8 mouse cellular contexts compared by ENCODE assay signal in genomic region chr3:133876439-133877072, GRCm38 (mm10).
DNase-seq lines count a peak whose midpoint lies in the region; ATAC-seq and TF ChIP-seq lines count a peak whose summit lies in the region.

No protein-coding gene starts in this region.

- H3K9me3 ChIP-seq in liver, embryonic 12.5 days (replicated peaks), result no peaks in the 10 kb centered on the region
- no peaks in the 10 kb centered on the region for H3K9me3 ChIP-seq in intestine, postnatal 0 days (ENCODE audit: control insufficient read depth)
- no peaks in the 10 kb centered on the region for H3K9me3 ChIP-seq in midbrain, embryonic 13.5 days

- WGBS in liver, embryonic 12.5 days (ENCODE audit: insufficient replicate concordance), result 29% methylated on average over 13 of the region's 13 CpGs
- 6% methylated on average over 13 of the region's 13 CpGs for WGBS in intestine, postnatal 0 days
- WGBS in midbrain, embryonic 13.5 days, result 10% methylated on average over 13 of the region's 13 CpGs

- intact Hi-C loops in left cerebral cortex, postnatal 25 days (cut with DNase I), result loop anchor here (1.0 to 10.0 kb wide), 5 partner anchors 328 to 753 kb away; partner anchors contain the start of genes Ppa2 and Tet2

- no peak overlapping the region for H3K27ac ChIP-seq in liver, embryonic 12.5 days
- no peak overlapping the region for H3K27ac ChIP-seq in intestine, postnatal 0 days (ENCODE audit: low read depth, low read length)
- peak overlapping the region; percentile 90 for H3K27ac ChIP-seq in midbrain, embryonic 13.5 days

- ATAC-seq in liver, embryonic 12.5 days, result no peak
- peak; percentile 47; the same call in 1 of the 2 replicates for ATAC-seq in intestine, postnatal 0 days
- peak; percentile 95 for ATAC-seq in midbrain, embryonic 13.5 days

- no peaks in the 10 kb centered on the region for H3K4me1 ChIP-seq in liver, embryonic 12.5 days
- H3K4me1 ChIP-seq in intestine, postnatal 0 days (replicated peaks; ENCODE audit: control insufficient read depth, insufficient read depth, low read length), result 0 out of 2 replicates have a peak, but pooled peaks cover 5% of the 10 kb centered on the region
- H3K4me1 ChIP-seq in midbrain, embryonic 13.5 days (replicated peaks), result peaks cover 12% of the 10 kb centered on the region

- H3K36me3 ChIP-seq in liver, embryonic 12.5 days, result no peaks in the 10 kb centered on the region
- H3K36me3 ChIP-seq in intestine, postnatal 0 days (ENCODE audit: control insufficient read depth, insufficient read depth), result no peaks in the 10 kb centered on the region
- H3K36me3 ChIP-seq in midbrain, embryonic 13.5 days, result no peaks in the 10 kb centered on the region

- peak; percentile 46 for DNase-seq in liver
- DNase-seq in embryo, embryonic 11.5 days (ENCODE audit: low read depth, low spot score), result peak; percentile 62
- peak; percentile 85 for DNase-seq in heart, adult 11 months
- DNase-seq in left cerebral cortex, postnatal 25 days (ENCODE audit: low spot score in 2 of 2), result peak; percentile 85 to 89
- peak; percentile 64 for DNase-seq in telencephalon, adult 2 months (ENCODE audit: low read depth, low spot score)

- no peak overlapping the region for H3K4me2 ChIP-seq in liver, embryonic 12.5 days
- peak overlapping the region; percentile 52 for H3K4me2 ChIP-seq in intestine, postnatal 0 days (replicated peaks; ENCODE audit: low read depth)
- H3K4me2 ChIP-seq in midbrain, embryonic 13.5 days (replicated peaks), result peak overlapping the region; percentile 42

- no peaks in the 10 kb centered on the region for H3K27me3 ChIP-seq in liver, embryonic 12.5 days (replicated peaks)
- no peaks in the 10 kb centered on the region for H3K27me3 ChIP-seq in intestine, postnatal 0 days (replicated peaks; ENCODE audit: control insufficient read depth, insufficient read depth, low read length)
- H3K27me3 ChIP-seq in midbrain, embryonic 13.5 days, result no peaks in the 10 kb centered on the region

- H3K4me3 ChIP-seq in liver, embryonic 12.5 days, result no peak overlapping the region
- H3K4me3 ChIP-seq in intestine, postnatal 0 days (ENCODE audit: low read depth, low read length), result 0 out of 2 replicates have a peak overlapping the region, but pooled peaks have one; percentile 2
- peak overlapping the region; percentile 21 for H3K4me3 ChIP-seq in midbrain, embryonic 13.5 days (replicated peaks)

- no peak overlapping the region for H3K9ac ChIP-seq in liver, embryonic 12.5 days
- no peak overlapping the region for H3K9ac ChIP-seq in intestine, postnatal 0 days (ENCODE audit: low read depth, low read length)
- 0 out of 2 replicates have a peak overlapping the region, but pooled peaks have one; percentile 1 for H3K9ac ChIP-seq in midbrain, embryonic 13.5 days (replicated peaks)

- peak; percentile 83 for TF ChIP-seq CTCF in intestine, postnatal 0 days (IDR thresholded peaks at IDR 0.05; ENCODE audit: low read depth)
